Mouse (Mus musculus) neural tube, embryonic 10.5 days (tissue): ENCODE measurements around the gene Nr3c2.

ENCODE experiments used
- DNase-seq: peaks from one replicate; pipeline ENCODE4 v3.0.0-alpha.2; 2017; ENCODE audit warnings: low spot score; ENCODE audit errors: extremely low spot score

Nr3c2 gene

DNA sequence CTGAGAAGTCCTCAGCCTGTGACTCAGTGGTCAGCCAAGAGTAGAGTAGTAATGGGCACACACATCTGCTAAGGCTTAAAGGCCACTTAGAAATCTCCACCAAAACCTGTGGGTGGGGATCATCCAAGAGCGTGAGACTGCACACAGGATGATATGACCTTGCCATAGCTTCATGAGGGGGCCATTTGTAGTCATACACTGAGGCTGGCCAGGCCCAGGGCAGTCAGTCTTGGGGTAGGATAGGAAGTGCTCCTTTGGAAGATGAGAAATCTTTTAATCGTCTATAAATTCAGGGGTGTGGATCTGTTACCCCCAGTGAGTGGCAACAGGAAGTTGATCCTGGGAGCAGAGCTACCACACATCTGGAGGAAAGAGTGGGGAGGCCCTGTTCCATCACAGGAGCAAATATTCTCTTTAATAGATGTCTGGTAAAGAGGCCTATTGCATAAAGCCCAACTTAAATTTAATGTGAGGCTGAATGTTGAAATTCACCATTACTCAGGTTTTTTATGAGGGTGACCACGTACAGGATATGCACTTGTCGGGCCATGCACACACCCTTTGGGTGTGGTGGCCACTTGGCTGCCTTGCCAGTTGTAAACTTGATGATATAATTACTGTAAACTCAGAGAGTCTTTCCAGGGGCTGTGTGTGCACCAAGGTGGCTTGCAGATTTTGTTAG is 270.7 kb downstream of the Nr3c2 start:
- DNase-seq: no peak

DNA sequence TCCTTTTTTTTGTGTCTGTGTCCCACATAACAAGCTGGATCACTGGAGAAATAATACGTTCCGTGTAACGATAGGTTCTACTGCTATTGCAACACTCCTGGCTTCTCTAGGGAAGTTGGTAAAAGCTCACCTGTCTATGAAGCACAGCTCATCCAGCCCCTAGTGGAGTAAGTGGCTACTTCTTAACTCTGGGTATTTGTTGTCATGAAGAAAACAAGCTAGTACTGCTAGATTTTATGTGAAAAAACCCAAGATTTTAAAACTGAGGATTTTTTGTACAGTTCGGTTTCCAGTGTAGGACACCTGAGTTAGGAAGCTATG is 271.2 kb downstream of the Nr3c2 start:
- no peak for DNase-seq

DNA sequence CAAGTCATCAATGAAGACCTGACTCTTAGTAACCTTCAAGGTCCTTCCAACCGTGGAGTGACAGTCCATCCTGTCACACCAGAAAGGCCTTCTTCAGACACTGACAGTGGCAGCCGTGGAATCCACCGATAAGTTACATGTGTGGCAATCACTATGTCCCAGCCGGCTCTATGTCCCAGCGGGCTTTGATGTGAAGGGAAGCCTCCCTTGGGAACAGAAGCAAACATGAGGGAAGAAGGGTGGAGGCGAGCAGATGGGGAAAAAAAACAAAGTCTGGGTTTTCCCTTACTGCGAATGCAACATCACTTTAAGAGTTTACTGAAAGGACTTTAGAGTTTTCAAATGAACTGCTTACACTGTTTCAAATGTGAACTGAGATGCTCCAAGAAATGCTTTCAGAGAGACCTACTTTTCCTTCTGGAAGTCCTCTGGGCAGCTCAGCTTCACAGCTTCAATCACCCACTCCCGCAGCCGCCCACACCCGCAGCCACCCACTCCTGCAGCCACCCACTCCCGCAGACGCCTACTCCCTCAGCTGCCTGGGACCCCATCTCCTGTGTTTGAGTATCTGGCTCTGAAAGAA is 273.9 kb downstream of the Nr3c2 start:
- DNase-seq: no peak

DNA sequence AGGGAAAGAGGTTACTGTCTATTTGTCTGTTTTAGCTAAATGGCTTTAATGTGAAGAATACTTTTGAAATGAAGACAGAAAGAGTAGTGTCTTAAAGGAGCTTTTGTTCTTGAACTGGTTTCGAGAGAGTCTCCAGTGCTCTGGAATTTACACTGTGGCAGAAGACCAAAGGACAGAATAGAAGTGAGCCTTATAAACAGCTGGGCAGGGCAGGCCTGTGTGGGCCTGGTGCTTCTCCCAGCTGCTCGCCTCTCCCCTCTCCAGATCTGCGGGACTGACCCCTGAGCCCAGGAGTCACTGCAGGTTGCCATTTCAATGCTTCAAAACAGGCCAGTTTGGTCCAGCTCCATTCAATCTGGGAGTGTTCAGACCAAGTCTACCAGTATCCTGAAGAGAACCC is 274.5 kb downstream of the Nr3c2 start:
- DNase-seq: no peak

DNA sequence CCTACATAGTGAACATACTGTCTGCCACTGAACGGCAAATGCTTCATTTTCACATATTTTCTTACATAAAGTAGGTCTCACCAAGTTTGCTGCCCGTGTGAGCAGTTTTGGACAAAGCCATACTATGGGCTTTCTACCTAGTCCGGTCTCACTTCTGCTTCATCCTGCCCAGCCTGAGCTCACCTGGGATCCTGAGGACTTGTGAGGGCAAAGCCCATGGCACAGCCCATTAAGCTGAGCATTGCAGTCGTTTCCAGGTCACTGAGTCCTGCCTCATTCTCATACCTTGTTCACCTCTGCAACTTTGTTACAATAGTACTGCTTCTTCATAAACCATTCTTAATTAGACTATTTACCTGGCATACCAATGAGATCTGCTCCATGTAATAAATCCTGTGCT is 276.2 kb downstream of the Nr3c2 start:
- DNase-seq: no peak

DNA sequence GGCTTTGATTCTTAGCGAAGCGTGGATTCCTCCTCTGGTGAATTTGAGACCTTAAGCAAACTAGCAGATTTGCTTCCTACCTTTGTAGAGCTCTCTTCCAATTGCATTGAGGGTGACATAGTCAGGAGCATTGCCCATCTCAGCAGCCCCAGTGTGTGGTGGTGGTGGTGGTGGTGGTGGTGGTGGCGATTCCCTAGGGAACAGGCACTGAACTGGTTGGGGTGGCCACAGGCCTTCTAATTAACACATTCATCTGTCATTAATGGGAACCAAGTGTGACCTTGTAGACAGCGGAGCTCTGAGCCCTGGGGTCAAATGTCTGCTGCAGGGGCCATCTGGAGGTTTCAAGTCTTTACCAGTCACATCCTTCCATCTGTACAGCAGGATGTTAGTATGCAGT is 277.1 kb downstream of the Nr3c2 start:
- DNase-seq: peak; percentile 20

DNA sequence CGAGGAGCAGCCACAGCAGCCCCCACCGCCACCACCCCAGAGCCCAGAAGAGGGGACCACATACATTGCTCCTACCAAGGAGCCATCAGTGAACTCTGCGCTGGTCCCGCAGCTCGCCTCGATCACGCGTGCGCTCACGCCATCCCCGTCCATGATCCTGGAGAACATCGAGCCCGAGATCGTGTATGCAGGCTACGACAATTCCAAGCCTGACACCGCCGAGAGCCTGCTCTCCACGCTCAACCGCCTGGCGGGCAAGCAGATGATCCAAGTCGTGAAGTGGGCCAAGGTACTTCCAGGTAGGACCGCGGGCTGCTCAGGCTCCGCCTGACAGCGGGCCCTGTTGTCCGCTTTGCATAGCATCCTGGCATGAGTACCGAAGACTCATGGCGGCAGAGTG is 286.6 kb downstream of the Nr3c2 start:
- no peak for DNase-seq

DNA sequence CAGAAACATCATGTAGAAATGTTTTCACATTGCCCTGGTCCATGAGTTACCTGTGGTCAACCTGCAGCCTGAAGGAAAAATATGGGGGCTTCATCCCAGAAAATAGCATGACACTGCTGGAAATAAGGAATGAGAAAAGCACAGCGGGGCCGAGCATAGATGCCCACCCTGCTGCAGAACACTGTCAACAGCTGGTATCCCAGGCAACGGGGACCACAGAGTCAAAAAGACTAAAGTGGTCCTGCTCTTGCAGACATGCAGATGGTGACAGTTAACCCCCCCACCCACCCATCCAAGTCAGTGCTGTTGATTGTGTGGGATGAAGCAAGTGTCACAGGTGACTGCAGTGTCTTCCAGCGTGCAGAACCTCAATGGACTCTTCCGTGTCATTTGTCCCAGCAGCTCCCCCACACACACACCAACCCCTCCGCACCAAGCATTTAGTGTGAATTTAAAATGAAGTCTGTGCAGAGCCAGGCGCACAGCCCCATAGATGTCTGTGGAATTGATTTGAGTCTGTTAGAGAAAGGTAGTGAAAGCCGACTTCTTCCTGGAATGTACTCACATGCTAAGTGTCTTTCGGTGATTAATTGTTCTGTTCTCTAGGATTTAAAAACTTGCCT is 287.8 kb downstream of the Nr3c2 start:
- DNase-seq: no peak

DNA sequence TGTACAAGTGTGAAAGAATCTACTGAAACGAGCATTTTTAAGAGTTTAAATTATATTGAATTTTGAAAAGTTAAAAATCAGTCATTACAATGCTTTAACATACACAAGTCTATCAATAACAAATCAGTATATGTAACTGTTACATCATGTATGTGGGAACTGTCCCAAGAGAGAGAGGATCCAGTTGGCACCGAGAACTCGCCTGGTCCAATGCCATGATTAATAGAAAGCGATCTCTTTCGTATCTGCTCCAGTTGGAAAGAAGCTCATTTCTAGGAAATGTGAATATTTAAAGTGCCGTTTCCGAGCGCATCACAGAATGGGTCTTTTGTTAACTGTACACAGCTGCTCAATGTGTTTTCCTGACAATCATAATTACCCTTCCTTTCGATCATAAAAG is 288.5 kb downstream of the Nr3c2 start:
- no peak for DNase-seq

DNA sequence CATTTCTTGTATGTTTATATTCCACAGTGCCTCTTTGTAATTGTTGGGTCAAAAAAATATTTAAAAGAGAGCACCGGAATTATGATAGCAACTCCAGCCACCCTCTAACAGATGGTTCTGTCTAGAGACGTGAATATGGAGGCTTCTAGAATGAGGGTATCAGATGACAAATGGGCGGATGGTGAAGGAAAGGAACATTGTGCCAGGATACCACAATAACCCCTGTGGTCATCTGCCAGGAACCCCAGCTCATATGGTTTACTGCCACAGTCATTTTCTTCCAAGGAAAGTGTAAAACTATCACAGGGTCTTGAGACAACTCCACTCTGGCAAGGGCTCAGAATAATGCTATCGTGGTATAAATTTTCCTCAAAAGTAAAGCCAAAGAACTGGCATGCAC is 289.1 kb downstream of the Nr3c2 start:
- no peak for DNase-seq

DNA sequence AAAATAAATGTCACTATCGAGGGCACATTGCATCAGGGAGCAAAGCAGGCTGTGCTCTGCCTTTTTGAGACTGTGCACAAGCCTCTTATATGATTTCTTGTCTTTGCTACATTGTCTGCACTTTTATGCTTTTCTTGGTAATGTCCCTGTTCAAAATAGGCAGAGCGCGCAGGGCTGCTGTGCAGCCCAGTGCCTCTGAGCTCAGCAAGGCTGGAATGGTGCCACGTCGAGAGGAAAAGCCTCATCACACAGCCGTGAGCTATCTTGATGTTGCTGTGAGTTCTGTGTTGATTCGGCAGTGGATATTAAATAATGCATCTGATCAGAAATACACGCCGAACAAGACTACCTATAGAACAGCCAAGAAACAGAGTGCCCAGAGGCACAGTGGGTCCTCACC is 290.1 kb downstream of the Nr3c2 start:
- no peak for DNase-seq

DNA sequence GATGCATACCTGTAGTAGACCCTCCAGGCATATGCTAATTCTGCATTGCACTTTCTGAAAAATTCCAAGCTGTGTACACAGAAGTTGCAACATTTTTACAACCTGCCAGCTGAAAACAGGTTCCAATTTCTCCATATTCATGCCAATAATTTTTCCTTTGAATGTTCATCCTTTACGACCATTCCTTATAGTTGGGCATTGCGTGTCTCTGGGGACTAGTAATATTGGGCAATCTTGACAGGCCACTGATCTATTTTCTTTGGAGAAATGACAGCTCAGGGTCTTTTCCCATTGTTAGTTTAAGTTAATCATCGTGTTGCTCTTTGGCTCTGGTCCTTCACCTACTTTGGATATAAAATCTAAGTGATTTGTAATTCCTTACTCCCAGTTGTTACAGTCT is 291.2 kb downstream of the Nr3c2 start:
- DNase-seq: no peak

DNA sequence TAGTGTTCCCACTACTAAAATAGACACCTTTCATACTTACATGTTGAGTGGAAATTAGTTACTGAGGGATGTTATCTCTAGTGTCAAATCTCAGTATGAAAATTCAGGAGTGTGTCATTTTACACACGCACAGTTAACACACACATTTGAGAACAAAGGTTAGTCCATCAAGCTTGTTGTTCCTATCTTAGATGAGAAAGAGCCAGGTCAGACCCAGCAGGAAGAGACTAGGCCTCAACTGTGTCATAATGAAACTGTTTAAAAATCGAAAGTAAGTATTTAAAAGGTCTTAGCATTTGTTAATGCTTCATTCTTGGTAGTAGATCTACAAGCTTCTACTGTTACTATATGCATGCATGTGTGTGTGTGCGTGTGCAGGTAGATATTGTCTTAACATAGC is 310.1 kb downstream of the Nr3c2 start:
- no peak for DNase-seq

DNA sequence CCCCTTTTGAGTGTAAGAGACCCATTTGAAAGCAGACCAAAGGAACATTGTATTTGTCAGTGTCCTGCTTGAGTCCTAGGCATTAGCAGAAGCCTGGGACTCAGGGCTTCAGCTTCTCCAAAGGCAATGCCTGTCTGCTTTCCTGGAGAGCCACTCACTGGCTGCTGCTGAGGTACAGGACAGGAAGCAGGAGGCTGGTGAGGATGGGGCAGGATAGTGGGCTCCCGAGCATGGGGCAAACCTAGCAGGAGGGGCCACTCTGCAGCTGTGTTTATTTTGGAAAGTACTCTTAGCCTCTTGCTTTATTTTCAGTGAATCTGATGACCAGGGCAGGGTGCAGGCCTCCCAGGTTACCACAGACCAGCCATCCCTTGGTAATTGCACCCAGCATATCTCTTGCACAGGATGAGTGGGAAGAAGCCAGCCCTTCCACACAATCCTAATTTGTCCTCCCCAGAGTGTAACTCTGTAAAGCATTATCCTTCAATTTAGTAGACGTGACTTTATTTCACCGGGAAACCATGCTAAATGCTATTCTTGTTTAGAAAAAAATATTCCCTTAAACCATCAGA is 314.7 kb downstream of the Nr3c2 start:
- DNase-seq: no peak

DNA sequence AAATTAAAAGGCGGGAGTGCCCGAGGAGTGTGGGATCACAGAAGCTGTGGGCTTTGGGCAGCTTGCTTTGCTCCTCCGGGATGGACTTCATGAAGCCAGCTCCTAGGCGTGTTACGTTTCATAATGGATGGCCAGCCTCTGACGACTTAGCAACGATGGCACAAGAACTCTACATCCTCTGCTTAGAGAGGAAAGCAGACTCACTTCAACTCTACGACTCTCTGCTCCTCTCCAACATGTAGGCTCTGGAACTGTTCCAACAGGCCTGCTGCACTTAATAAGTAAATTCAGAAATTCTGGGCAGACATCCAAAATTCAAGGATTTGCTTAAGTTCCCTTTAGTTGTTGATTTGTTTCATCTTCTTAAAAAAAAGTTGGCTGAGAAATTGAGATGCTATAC is 315.4 kb downstream of the Nr3c2 start:
- no peak for DNase-seq

DNA sequence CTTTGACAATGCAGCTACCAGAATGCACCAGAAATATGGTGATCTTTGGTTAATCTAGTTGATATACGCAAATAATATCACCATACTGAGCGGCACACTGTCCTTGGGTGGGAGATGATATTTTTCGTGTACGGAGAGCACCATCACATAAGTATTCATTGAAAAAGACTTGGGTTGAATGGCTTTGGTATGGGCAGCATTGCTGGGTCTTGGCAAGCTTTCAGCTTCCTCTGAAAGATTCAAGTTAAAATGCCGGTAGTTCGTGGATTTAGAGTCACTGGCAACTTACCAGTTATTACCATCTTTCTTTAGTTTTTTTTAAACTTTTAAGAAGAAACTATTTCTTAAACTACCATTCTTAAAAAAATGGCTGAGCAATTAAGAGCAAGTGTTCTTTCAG is 315.9 kb downstream of the Nr3c2 start:
- no peak for DNase-seq

DNA sequence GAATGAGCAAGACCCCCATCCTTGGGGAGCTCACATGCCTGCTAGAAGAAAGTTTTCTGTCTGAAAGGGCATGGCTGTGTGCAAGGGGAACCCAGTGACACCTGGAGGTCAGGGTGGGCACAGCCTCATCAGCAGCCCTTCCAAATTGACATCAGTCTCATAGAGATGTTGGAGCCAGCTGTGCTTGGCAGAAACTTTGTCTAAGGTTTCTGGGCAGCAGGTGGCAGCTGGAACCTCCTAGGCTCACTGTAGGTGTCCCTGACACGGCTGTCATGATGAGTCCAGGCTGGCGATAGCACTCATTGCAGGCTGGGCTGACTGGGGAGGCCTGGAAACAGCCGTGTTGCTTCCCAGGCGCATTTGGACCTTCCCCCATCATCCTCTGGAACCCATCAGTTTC is 323.9 kb downstream of the Nr3c2 start:
- no peak for DNase-seq

DNA sequence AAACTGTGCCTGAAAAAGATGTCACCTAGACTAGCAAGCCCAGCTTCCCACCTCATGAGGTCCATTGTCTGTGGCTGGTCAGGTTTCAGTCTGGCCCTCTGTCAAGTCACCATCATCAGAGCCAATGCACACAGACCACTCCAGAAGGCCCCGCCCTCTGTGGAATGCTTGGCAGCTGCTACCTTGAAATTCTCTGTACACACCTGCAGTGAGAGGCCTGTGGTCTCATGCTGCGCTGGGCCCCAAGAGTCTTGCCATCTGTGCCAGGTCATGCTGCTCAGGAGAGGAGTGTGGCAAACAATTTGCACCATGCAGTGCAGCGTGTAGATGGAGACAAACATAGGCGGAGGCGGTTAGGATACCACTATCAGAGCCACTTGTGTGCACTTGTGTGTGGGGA is 328.5 kb downstream of the Nr3c2 start:
- no peak for DNase-seq

DNA sequence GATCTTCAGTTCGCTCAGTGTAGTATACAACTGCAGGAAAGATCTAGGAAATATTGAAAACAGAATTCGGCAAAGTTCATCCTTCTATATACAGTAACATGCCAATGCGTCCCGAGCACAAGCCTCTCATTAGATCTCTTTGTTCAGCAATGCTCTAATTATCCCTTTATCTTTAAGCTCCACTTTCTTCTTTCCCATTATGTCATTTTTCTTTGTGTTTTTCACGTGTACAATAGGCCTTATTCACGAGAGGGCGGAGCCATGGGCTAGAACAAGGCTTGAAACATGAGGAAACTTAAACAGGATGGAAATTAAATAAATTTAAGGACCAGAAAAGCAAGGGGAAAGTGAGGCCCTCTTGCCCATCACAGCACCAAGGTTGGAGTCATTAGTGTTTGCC is 329.4 kb downstream of the Nr3c2 start:
- DNase-seq: no peak

DNA sequence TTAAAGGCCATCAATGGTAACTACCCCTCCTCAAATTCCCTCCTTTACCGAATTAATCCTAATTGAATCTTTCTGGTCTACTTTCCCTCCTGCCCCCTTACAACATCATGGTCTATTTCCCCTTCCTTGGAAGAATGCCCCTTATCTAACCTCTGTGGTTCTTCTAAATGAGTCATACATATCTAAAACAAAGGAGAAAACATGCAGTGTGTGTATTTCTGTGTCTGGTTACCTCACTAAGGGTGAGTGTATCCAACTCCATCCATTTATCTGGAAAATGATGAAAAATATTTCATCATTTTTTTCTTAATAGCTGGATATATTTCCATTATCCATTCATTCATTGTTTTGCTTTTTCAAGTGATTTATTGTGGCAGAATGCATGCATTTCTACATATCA is 332.0 kb downstream of the Nr3c2 start:
- DNase-seq: no peak

DNA sequence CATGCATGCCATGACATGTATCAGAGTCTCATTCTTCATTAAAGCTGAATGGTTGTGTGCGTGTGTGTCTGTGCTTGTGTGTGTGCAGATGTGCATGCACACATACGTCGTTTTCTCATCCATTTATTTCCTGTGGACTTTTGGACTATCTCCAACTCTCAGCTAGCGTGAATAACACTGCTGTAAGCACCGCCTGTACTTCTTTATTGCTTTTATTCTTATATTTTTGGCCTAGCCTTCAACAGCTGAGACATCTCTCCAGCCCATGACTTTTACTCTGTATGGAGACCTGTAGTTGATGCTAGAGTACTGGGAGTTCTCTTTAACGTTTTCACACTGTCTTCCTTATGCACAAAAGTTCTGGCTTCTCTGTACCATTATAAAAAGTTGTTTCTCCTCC is 332.6 kb downstream of the Nr3c2 start:
- no peak for DNase-seq

DNA sequence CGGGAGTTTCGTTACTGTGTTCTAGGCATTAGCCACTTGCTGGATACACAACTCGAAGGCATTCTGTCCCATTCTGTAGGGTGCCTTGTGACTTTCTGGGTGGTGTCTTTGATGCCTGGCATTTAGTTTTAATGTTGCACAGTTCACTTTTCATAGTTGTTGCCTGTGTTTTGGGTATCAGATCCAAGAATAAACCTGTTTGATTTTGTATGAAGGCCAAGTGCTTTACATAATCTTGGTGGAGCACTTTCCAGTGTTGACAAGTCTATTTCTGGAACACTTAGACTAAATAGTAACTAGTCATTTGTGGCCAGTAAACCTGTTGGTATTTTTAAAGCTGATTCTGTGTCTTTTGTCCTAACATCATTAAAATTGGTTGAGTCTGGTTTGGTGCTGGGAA is 333.2 kb downstream of the Nr3c2 start:
- DNase-seq: no peak

DNA sequence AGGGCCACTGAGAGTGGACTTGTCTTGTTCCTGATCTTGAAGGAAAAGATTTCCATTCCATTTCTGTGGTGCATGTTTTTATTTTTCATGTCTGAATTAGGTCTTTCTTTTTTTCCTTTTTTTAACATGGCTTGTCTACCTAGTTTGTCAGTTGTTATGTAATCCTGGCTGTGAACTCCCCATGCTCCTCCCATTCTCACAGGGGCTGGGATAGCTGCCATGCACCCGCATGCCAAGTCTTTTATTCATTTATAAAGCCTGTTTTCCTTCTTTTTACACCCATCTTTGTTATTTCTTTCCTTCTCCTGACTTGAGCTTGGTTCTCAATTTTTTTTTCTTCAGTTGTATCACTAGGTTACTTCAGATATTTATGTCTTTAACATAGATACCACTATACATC is 337.5 kb downstream of the Nr3c2 start:
- DNase-seq: no peak
